Mouse (Mus musculus) midbrain, embryonic 14.5 days (tissue): ENCODE measurements at regions not wholly inside any gene's neighbourhood (a gene's known extent, or its start where the extent isn't known, plus 50 kb on each side); places are given as distances from the start of the nearest gene placed in this dataset.

Experiments
- ATAC-seq: fragments of 200-750 bp; cut with Nextera tagmentation; 2 replicates; pipeline ENCODE4 v1.8.0; 2017; ENCODE audit warnings: moderate number of reproducible peaks, moderate library complexity; ENCODE audit not compliant: low FRiP score, low TSS enrichment
- DNase-seq: peaks from one replicate; pipeline ENCODE4 v3.0.0-alpha.2; 2015
- H3K27ac ChIP-seq: fragments of 300-500 bp; sonication (generic); replicated peaks from 2 replicates; pipeline ENCODE4 v1.5.1; 2014; ENCODE audit warnings: mild to moderate bottlenecking, low read depth, low read length, moderate library complexity
- H3K27me3 ChIP-seq: fragments of 300-500 bp; sonication (generic); 2 replicates; pipeline ENCODE4 v1.6.1; 2014; ENCODE audit warnings: low read length, control low read depth, mixed read lengths; ENCODE audit not compliant: control insufficient read depth, insufficient read depth
- H3K36me3 ChIP-seq: fragments of 300-500 bp; sonication (generic); 2 replicates; pipeline ENCODE4 v1.6.1; 2014; ENCODE audit warnings: low read length, control low read depth; ENCODE audit not compliant: control insufficient read depth, insufficient read depth
- H3K4me1 ChIP-seq: fragments of 300-500 bp; sonication (generic); 2 replicates; pipeline ENCODE4 v1.6.1; 2014; ENCODE audit warnings: mild to moderate bottlenecking, antibody characterized with exemption, low read length, control low read depth; ENCODE audit not compliant: control insufficient read depth, insufficient read depth
- H3K4me2 ChIP-seq: fragments of 300-500 bp; sonication (generic); 2 replicates; pipeline ENCODE4 v1.6.1; 2014; ENCODE audit warnings: mild to moderate bottlenecking, low read length, moderate library complexity
- H3K4me3 ChIP-seq: fragments of 300-500 bp; sonication (generic); replicated peaks from 2 replicates; pipeline ENCODE4 v1.5.1; 2014; ENCODE audit warnings: low read depth, low read length
- H3K9ac ChIP-seq: fragments of 300-500 bp; sonication (generic); replicated peaks from 2 replicates; pipeline ENCODE4 v1.6.1; 2014; ENCODE audit warnings: mild to moderate bottlenecking, low read length, moderate library complexity
- H3K9me3 ChIP-seq: fragments of 300-500 bp; sonication (generic); 2 replicates; pipeline ENCODE4 v1.6.1; 2016; ENCODE audit warnings: low read length, control low read depth, mixed read lengths; ENCODE audit not compliant: control insufficient read depth
- WGBS: fragments of 180-500 bp; shearing (Covaris S2); extraction: QIAGEN DNeasy Blood & Tissue Kit; methylation state at CpG from one replicate; pipeline ENCODE4 v1.1.7; 2014; 5-methylcytosine and 5-hydroxymethylcytosine counted together

- no peak overlapping the region for H3K9ac ChIP-seq
- no peaks in the 10 kb centered on the region for H3K9me3 ChIP-seq
- DNase-seq (no peak), ATAC-seq (no peak)
- no peak overlapping the region for H3K27ac ChIP-seq
- no peak overlapping the region for H3K4me3 ChIP-seq
- H3K27me3 ChIP-seq, result no peaks in the 10 kb centered on the region
- no peaks in the 10 kb centered on the region for H3K36me3 ChIP-seq
- no peaks in the 10 kb centered on the region for H3K4me1 ChIP-seq
- 91% methylated on average over 8 of the region's 8 CpGs for WGBS
- no peak overlapping the region for H3K4me2 ChIP-seq
Observed at GRCm38 (mm10) chr12:10514278-10514677, 123.7 kb downstream of the Rdh14 start.

- Histone ChIP-seq H3K27ac (no peak overlapping the region), H3K36me3 (no peaks in the 10 kb centered on the region), H3K4me3 (no peak overlapping the region), H3K4me2 (no peak overlapping the region), H3K4me1 (no peaks in the 10 kb centered on the region), H3K27me3 (no peaks in the 10 kb centered on the region), H3K9ac (no peak overlapping the region), H3K9me3 (no peaks in the 10 kb centered on the region)
- no peak for DNase-seq
- 74% methylated on average over 7 of the region's 7 CpGs for WGBS
- ATAC-seq, result no peak
Observed at GRCm38 (mm10) chr12:10524509-10525286, 134.1 kb downstream of the Rdh14 start.

- no peaks in the 10 kb centered on the region for H3K27me3 ChIP-seq
- WGBS, result 85% methylated on average over 4 of the region's 4 CpGs
- H3K4me1 ChIP-seq, result no peaks in the 10 kb centered on the region
- no peaks in the 10 kb centered on the region for H3K36me3 ChIP-seq
- no peak overlapping the region for H3K27ac ChIP-seq
- no peak overlapping the region for H3K9ac ChIP-seq
- no peak overlapping the region for H3K4me2 ChIP-seq
- DNase-seq, result no peak
- H3K4me3 ChIP-seq, result no peak overlapping the region
- H3K9me3 ChIP-seq, result no peaks in the 10 kb centered on the region
- no peak for ATAC-seq
Observed at GRCm38 (mm10) chr12:10525934-10526333, 135.4 kb downstream of the Rdh14 start.

- no peak overlapping the region for H3K9ac ChIP-seq
- no peaks in the 10 kb centered on the region for H3K27me3 ChIP-seq
- WGBS, result 84% methylated on average over 2 of the region's 2 CpGs
- DNase-seq (no peak), ATAC-seq (no peak)
- H3K9me3 ChIP-seq, result no peaks in the 10 kb centered on the region
- no peak overlapping the region for H3K4me3 ChIP-seq
- H3K36me3 ChIP-seq, result no peaks in the 10 kb centered on the region
- H3K27ac ChIP-seq, result no peak overlapping the region
- H3K4me2 ChIP-seq, result no peak overlapping the region
- H3K4me1 ChIP-seq, result no peaks in the 10 kb centered on the region
Observed at GRCm38 (mm10) chr12:10529077-10529476, 138.5 kb downstream of the Rdh14 start.

- no peaks in the 10 kb centered on the region for H3K36me3 ChIP-seq
- WGBS, result 86% methylated on average over 3 of the region's 3 CpGs
- H3K9me3 ChIP-seq, result no peaks in the 10 kb centered on the region
- no peaks in the 10 kb centered on the region for H3K27me3 ChIP-seq
- no peak overlapping the region for H3K9ac ChIP-seq
- ATAC-seq, result no peak
- no peak overlapping the region for H3K4me2 ChIP-seq
- H3K4me3 ChIP-seq, result no peak overlapping the region
- no peak overlapping the region for H3K27ac ChIP-seq
- H3K4me1 ChIP-seq, result no peaks in the 10 kb centered on the region
- DNase-seq, result no peak
Observed at GRCm38 (mm10) chr12:10530996-10531395, 140.4 kb downstream of the Rdh14 start.

- no peaks in the 10 kb centered on the region for H3K4me1 ChIP-seq
- no peaks in the 10 kb centered on the region for H3K27me3 ChIP-seq
- H3K4me3 ChIP-seq, result no peak overlapping the region
- H3K9ac ChIP-seq, result no peak overlapping the region
- H3K36me3 ChIP-seq, result no peaks in the 10 kb centered on the region
- ATAC-seq (no peak), DNase-seq (no peak)
- no peaks in the 10 kb centered on the region for H3K9me3 ChIP-seq
- no peak overlapping the region for H3K27ac ChIP-seq
- 91% methylated on average over 6 of the region's 6 CpGs for WGBS
- no peak overlapping the region for H3K4me2 ChIP-seq
Observed at GRCm38 (mm10) chr12:10533971-10534370, 143.4 kb downstream of the Rdh14 start.

- ATAC-seq (no peak), DNase-seq (no peak)
- Histone ChIP-seq H3K4me3 (no peak overlapping the region), H3K27ac (no peak overlapping the region), H3K27me3 (no peaks in the 10 kb centered on the region), H3K9ac (no peak overlapping the region), H3K4me1 (no peaks in the 10 kb centered on the region), H3K36me3 (no peaks in the 10 kb centered on the region), H3K9me3 (no peaks in the 10 kb centered on the region), H3K4me2 (no peak overlapping the region)
- 89% methylated on average over 12 of the region's 12 CpGs for WGBS
Observed at GRCm38 (mm10) chr12:10536239-10536638, 145.7 kb downstream of the Rdh14 start.

GRCm38 (mm10) chr12:10537069-10537468 is 146.5 kb downstream of the Rdh14 start:
- Histone ChIP-seq H3K9ac (no peak overlapping the region), H3K27me3 (no peaks in the 10 kb centered on the region), H3K4me3 (no peak overlapping the region), H3K4me2 (no peak overlapping the region), H3K36me3 (no peaks in the 10 kb centered on the region), H3K9me3 (no peaks in the 10 kb centered on the region), H3K27ac (no peak overlapping the region), H3K4me1 (no peaks in the 10 kb centered on the region)
- WGBS, result 2% methylated on average over 4 of the region's 4 CpGs
- DNase-seq (peak; percentile 87), ATAC-seq (peak; percentile 40; the same call in 1 of the 2 replicates)

GRCm38 (mm10) chr12:10549481-10550201 is 159.1 kb downstream of the Rdh14 start:
- WGBS, result 61% methylated on average over 1 of the region's 1 CpGs
- no peaks in the 10 kb centered on the region for H3K9me3 ChIP-seq

More at GRCm38 (mm10) chr12:10549481-10550201, 159.1 kb downstream of the Rdh14 start:
- Histone ChIP-seq H3K9ac (no peak overlapping the region), H3K36me3 (no peaks in the 10 kb centered on the region), H3K27ac (no peak overlapping the region), H3K4me1 (no peaks in the 10 kb centered on the region), H3K27me3 (no peaks in the 10 kb centered on the region), H3K4me2 (no peak overlapping the region), H3K4me3 (no peak overlapping the region)
- ATAC-seq (no peak), DNase-seq (no peak)
